Mouse (Mus musculus) left cerebral cortex, adult 11 months (tissue): ENCODE measurements around the gene Adck1.
A peak's percentile ranks its signal among the peaks of the same experiment; 100 is the strongest.
"Not testable (repeated sequence)": the region's sequence is repeated elsewhere in the genome, so short reads cannot be mapped to it uniquely, and the experiment has no call there.

ENCODE experiments used
- DNase-seq: peaks from one replicate; pipeline ENCODE4 v3.0.0; 2022; ENCODE audit warnings: low spot score

Gene Adck1

DNA sequence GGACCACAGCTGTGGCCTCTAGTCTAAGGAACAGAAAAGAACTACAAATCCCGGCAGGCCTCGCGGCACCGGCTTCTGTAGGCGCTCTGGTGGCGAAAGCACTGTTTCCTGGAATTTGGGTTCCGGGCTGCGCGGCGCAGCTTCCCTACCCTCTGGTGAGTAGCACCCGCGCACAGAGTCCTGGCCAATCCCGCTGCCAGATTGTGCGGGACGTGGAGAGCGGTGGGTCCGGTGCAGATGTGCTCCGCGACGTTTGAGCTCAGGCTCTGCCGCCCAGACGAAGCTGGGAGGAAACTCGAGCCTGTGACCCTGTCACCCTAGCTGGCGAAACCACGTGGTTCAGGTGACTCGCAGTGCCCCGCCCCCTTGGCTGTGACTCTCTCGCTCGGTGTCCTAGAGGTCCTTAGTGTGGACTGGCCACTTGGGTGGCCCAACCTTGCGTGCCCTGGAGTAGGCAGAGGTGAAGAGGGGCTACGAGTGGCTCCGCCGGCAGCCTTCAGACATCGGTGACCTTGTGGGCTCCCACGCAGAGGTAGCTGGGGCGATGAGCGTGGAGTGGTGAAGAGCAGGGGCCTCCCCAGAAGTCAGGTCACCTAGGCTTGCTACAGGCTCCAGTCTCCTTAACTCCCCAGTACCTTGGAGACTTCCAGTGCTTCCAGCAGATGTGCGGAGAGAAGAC lies at the start of gene Adck1:
Gene Adck1, plus strand, starts transcription at position 114 of the 679 bp plus-strand sequence.
- DNase-seq: peak; percentile 91

DNA sequence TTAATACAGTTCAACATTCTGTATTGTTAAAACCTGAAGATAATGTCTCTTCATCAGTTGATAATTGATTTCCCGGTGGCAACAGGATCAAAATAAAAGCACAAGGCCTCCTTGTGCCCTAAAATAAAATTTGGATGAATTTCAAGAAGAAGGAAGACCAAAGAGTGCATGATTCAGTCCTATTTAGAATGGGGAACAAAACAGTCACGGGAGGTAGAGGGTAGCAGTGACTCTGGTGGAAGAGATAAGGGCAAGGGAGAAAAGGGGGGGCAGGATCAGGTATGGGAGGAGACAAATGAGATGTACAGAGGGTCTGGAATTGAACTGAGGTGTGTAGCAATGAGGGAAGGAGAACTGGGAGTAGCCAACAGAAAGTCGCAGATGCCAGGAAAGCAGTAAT lies 45.8 kb upstream of the Adck1 start:
- no peak for DNase-seq

DNA sequence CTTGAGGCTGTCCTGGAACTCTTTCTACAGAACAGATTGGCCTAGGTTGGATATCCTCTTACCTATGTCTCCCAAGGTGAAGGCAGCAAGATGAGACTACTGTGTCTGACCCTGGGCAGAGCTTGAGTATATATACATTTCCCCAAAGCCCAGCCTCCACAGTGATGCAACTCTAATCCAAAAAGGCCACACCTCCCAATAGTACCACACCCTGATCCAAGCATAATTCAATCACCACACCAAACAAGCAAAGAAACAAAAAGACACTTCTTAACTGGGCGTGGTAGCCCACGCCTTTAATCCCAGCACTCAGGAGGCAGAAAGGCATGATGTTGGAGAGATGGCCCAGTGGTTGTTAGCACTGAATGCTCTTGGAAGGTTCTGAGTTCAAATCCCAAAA lies 36.4 kb upstream of the Adck1 start, which contains the start of gene Gm5039:
Gene Gm5039, minus strand, starts transcription at position 101 of the 400 bp plus-strand sequence.
- not testable (repeated sequence) for DNase-seq

DNA sequence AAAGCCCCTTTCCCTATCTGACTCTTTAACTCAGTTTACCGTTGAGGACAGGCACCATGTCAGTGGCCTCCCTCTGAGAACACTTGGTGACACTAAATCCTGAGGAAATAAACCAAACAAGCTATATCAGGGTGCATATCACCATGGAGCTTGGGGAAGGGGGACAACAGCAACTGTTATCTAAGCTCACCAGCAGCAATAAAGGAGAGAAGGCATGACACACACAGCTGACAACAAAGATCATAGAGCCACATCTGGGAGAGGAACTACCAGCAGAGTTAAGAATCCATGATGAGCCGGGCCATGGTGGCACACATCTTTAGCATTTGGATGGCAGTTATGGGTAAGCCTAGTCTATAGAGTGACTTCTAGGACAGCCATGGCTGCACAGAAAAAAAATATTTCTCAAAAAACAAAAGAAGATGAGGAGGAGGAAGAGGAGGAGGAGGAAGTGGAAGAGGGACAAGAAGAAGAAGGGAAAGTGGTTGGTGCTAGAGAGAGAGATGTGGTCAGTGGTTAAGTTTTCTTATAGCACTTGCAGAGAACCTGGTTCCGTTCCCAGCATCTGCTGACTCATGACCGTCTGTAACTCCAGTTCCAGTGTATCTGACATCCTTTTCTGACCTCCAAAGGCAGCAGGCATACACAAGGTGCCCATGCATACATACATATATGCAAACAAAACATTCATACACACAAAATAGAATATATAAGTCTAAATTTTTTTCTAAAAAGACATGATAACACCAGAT lies 23.5 kb upstream of the Adck1 start:
- DNase-seq: not testable (repeated sequence)

DNA sequence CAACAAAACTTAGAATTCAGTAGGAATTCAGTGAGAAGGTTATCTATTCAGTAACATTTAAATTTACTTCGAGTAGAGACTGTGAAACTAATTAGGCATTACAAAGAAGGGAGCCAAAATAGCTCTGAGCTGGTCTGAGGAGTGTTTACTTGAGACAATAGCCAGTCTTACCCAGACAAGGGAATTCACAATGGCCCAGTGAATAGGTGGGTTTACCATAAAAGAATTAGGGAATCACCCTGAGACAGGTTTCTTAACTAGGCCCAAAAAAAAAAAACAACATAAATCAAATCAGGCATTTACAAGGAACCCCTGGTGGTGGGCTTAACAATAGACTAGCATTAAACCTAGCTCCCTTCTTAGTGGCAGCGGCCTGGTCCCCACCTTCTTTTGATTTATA lies 19.1 kb upstream of the Adck1 start:
- DNase-seq: not testable (repeated sequence)

DNA sequence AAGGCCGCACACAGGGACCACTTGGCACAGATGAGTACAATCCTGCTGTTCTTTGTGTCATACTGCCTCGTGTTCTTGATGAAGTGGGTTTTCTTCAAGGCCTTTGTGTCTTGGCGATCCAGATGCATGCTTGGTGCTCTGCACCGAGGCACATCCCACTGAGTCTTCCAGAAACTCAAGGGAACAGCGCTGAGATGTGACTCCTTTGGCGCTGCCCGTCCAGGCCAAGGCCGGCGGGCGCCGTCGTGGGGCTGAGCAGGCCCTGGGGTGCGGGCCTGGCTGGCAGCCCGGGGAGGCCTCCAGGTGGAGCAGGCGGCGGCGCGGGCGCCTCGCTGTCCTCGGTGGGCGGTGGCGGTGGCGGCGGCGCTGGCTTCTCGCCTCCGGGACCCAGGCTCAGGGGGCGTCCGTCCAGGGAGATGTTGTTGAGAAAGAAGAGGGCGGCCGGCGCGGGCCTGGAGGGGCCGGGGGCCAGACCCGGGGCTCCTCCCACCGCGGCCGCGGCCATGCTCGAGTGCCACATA lies 6.1 kb upstream of the Adck1 start:
- no peak for DNase-seq

DNA sequence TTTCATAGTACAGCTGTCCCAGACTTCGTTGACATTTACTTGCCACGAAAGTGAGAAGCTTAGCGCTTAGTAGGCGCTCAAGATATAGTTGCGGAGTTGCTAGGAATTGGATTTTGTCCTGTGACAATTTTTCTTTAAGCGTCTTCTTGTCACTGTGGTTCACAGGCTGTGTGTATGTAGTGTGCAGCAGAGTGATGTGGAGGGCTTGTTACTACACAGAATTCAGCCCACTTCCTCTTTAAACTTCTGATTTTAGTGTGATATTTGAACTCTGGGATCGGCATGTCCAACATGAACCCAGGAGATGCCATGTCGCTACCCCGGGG lies 729 bp downstream of the Adck1 start:
- no peak for DNase-seq

DNA sequence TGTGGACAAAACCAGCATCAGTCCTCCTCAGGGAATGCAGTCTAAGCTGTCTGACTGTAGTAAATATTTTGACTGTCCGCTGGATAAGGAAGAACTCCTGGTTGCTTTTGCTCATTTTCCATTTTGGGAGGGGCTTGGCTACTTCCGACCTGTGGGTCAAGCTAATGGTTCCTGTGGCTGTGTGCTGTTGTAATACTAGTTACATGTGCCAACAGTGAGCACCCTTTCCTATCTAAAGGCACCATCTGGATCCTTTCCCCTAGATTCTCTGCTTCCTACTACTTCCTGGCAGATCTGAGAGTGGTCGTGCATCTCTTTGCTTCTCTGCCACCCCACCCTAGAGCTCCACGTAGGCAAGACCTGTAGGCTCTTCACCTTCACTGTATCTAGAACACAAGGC lies 7.3 kb downstream of the Adck1 start:
- no peak for DNase-seq

DNA sequence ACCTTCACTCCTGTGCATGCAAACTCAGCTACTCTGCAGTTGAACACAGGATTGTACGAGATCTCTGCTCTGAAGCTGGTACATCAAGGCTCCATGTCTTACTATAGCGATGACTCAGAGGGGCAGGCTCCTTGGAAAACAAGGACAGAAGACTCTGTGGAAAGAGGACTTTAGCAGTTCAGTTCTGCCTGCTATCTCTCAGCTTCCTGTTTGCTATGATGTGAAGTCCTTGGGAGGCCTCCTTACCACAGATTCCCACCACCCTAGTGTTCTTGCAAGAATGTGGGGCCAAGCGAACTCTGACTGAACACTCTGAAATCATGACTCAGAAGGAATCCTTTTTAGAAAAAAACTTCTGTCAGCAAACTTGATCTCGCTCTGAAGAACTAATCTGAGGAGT lies 8.3 kb downstream of the Adck1 start:
- no peak for DNase-seq

DNA sequence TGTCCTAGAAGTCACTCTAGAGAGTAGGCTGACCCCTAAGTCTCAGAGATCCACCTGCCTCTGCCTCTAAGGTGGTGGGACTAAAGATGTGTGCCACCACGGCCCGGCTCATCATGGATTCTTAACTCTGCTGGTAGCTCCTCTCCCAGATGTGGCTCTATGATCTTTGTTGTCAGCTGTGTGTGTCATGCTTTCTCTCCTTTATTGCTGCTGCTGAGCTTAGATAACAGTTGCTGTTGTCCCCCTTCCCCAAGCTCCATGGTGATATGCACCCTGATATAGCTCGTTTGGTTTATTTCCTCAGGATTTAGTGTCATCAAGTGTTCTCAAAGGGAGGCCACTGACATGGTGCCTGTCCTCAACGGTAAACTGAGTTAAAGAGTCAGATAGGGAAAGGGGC lies 9.3 kb downstream of the Adck1 start:
- DNase-seq: not testable (repeated sequence)

DNA sequence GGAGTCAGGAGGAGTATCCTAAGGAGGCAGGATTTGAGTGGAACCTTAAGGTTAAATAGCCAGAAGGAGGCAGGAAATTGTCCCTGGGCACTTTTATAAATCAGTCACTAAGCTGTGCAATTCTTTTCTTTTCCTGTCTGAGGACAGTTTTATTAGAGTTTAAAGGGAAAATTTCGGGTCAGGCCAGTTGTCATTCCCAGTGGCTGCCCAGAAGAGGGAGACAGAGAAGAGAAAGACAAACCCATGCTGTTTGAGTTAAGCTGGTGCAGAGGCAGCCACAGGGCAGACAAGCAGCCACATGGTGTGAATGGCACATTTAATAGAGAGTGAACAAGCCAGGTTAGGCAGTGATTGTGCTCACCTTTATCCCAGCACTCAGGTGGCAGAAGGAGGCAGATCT lies 10.0 kb downstream of the Adck1 start:
- DNase-seq: not testable (repeated sequence)

DNA sequence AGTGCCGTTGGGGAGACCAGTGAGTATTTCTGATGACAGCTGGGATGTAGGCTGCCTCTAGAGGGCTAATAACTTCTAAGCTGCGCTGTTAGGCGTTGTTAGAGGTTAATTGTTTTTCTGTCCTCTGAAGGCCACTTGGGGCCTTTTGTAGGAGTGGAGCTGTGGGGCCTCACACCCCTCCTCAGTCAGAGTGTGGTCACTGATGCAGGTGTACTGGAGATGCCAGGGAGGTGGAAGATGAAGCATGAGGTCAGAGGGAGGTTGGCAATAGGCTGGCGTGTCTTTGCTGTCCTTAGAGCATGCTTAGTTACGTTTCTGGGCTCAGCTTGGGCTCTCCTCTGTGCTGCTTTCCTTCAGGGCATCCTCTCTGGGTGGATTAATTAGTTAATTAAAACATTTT lies 11.7 kb downstream of the Adck1 start:
- DNase-seq: no peak

DNA sequence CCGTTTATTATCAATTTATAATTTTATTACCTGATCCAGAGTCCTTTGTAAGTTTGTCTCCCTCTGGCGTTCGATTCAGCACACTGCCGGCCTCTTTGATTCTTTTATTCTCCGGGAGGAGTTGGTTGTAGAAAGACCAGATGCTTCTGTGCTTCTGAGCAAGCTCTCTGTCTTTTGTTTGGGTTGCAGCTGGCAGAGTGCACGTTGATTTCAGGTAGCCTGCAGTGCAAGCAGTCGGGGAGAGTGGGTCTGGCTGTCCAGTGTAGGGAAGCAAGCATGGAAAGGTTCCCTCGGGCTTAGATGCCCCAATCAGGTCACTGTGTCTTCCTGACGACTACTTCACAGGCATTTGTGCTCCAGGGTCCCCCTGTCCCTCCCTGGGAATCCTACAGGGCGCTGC lies 16.5 kb downstream of the Adck1 start:
- no peak for DNase-seq

DNA sequence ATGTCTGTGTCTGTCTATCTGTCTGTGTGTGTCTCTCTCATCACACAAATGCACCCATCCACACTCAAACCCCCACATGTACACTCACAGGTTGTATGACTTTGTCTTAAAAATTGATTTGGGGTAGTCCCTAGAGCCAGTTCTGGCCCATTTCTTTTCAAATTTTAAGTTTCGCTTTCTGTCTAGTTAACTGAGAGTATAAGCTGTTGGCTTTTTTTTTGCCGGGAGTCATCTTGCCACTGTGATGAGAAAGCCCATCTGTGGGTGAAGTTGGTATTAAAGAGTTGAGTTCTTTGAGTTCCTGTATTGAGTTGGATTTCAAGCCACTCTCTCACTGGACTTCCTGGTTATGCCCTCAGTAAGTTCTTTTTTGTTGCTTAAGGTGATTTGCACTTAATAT lies 17.9 kb downstream of the Adck1 start:
- no peak for DNase-seq

DNA sequence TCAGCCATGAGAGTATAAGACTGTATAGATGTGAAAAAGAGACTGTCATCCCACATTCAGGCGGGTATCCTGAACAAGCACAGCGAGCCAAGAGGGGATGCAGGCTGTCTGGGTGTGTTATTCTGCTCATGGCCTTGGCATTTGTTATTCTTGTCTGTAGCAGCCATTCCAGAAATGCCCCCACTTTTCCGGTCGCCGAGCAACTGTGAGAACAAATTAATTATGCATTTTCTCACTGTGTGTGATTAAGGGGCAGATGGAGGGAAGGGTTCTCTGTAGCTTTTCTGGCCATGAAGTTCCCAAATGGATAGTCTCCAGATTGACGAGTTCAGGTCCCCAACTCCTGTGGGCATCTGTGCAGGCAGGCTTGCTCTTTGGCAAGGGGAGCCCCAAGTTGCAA lies 28.5 kb downstream of the Adck1 start:
- no peak for DNase-seq

DNA sequence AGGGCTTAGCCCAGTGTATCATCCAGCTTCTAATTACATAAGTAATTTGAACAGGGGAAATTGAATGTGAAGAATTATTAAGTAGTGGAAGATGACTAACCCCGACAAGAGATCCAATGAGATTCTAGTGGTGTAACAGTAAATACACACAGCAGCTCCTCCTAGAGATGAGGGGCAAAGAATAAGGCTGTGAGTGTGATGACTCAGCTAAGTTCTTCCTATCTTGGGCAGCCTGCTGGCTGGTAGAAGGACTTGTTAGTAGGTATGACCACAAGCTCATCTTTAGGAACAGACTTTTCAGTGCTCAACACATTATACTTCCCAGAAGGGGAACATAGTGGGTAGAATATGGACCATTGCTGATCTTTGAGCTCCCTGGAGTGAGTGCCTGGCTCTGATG lies 38.3 kb downstream of the Adck1 start:
- no peak for DNase-seq

DNA sequence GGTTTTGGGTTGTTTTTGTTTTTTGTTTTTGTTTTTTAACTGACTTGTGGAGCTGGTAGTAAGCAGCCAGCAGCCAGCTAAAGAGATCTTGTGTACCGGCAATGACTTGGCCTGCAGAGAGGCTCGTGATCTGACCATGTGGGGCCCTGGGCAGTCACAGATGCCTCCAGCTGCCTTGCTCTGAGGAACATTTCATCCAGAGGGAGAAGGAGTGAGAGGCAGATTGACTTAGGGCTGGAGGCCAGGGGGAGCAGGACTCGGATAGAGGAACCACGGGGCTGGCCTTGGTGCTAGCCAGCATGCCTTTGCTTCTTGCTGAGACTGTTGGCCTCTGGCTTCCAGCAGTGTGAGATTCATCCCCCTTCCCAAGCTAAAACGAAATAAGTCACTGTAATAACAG lies 43.2 kb downstream of the Adck1 start:
- no peak for DNase-seq

DNA sequence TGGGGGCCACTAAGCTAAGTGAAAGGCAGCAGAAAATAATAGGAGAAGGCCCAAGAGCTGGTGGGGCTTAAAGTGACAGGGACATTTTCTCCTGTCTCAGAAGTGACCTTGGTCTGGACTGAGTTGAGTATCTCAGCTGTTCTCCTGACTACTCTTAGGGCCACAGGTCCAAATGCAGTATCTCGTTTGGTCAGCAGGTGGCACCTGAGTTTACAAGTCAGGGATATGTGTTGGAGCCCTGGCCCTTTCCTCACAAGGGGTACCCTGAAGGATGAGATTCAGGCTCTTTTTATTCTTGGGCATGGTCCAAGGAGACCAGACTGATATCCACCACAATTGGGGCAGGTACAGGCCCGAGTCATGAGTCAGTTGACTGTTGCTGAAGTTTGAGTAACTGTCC lies 44.8 kb downstream of the Adck1 start:
- peak; percentile 62 for DNase-seq

DNA sequence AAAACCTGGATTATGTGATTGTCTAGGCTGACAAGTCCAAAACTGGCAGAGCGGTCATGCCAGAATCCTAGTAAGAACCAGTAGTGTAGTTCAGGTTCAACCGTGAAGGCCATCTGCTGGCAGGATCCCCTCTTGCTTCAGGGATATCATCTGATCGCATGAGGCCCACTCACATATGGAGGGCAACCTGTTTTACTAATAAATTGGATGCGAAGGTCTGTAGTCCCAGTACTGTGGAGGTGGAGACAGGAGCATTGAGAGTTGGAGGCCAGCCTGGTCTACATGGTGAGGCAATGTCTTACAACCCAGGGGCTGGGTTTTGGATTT lies 47.6 kb downstream of the Adck1 start:
- no peak for DNase-seq

DNA sequence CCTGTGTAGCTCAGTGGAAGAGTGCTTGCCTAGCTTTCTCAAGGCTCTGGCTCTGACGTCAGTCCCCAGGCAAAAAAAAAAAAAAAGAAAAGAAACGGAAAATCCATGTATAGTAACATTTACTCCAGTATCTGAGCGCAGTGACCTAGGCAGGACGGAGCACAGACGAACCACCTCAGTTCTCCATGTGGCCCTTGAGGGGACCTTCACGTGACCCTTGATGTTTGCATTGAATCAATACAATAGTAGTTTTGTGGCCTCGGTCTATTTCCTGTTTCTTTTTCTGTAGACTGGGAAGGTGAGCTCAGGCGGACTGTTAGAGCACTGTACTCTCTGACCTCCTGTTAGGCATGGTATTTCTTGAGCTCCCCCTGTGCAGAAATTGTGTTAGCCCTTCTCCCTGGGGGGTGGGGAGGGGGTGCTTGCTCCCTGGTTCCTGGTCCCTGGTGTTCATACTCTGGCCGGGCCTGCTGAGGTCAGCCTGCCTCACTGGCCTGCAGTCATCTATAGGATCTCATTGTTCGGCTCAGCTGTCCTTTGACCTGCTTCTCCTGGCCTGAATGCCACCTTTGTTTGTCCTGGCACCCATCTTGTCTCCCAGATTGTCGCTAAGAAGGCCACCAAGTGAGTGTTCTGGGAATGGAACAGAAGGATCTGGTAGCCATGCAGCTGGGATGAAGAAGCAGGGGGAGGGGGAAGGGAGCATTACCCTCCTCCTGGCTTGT lies 48.1 kb downstream of the Adck1 start:
- no peak for DNase-seq

DNA sequence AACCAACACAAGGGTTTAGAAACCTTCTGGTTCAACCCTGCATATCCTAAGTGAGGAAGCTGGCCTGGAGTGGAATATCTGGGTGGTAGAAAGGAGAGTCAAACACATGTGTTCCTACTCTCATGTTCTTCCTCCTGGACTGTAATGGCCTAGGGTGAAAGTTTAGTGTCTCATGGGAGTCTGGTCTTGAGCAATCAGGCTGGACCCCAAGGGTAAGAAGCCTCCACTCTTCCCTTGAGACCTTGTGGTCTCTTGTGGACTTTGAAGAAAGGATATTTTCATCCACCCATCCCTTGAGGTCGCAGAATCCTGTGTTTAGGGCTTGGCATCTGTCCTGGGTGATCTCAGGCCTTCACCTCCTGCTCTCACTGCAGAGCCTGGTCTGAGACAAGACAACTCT lies 52.9 kb downstream of the Adck1 start:
- no peak for DNase-seq

DNA sequence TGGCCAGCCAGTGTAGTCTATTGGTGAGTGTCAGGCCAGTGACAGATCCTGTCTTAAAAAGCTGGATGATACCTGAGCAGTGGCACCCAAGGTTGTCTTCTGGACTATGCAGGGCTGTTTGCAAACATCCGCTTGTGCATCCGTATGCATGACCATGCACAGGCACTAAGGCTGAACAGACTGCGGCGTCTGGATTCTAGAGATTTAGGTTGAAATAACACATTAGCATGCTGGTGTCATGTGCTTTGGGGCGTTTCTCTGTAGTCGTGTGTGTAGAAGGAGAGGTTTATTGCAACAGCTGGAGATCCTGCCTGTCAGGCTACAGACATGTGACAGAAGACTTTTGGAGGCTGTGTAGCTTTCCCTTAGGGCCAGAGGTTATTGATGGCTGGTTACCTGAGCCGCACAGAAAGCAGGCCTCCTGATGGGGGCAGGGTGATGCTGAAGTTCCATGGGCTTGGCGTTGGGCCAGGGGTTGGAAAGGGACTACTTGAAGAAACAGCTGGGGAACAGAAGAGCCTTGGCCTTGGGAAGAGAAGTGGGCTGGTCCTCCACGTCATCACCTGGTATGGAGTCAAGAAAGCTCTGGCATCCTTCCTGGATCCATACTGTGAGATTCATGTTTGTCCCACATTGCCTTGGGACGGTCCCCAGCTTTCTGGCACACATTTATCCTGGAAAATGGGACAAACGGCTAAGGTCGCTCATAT lies 59.7 kb downstream of the Adck1 start:
- no peak for DNase-seq

DNA sequence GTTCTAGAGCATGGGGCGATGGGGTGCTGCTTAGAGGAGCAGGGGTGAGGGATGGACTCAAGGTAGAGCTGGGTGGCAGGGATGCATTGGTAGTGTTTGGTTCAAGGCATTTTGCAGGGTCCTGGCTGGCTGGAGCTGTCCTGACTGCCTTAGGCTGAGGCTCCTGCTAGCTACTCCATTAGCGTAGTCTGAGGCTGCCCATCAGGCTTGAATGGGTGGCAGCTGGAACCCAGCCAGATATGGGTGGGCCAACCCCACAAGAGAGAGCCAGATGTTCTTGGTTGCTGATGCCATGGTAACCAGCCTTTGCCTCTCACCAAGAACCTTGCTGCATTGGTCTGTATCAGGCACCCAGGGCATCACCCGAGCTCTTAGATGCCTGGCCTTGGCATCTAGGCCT lies 66.6 kb downstream of the Adck1 start:
- no peak for DNase-seq
